Mouse (Mus musculus) midbrain, embryonic 10.5 days (tissue): ENCODE data around the gene Kdm8. TPM values are rescaled to one million over a fixed set of nuclear protein-coding genes. Genes with fewer than 3 reads are reported as not detected.
A peak's percentile ranks its signal among the peaks of the same experiment; 100 is the strongest.

Source experiments
- DNase-seq: peaks from one replicate; pipeline ENCODE4 v3.0.0-alpha.2; 2017; ENCODE audit warnings: low spot score
- H3K27ac ChIP-seq: fragments of 300-500 bp; sonication (generic); replicated peaks from 2 replicates; pipeline ENCODE4 v1.5.1; 2016; ENCODE audit warnings: mild to moderate bottlenecking
- H3K27me3 ChIP-seq: fragments of 300-500 bp; sonication (generic); 2 replicates; pipeline ENCODE4 v1.6.1; 2016; ENCODE audit warnings: low read depth, mild to moderate bottlenecking; ENCODE audit not compliant: poor library complexity, severe bottlenecking
- H3K36me3 ChIP-seq: fragments of 300-500 bp; sonication (generic); 2 replicates; pipeline ENCODE4 v1.6.1; 2016; ENCODE audit warnings: mild to moderate bottlenecking, moderate library complexity
- H3K4me1 ChIP-seq: fragments of 300-500 bp; sonication (generic); 2 replicates; pipeline ENCODE4 v1.6.1; 2016
- H3K4me3 ChIP-seq: fragments of 300-500 bp; sonication (generic); 2 replicates; pipeline ENCODE4 v1.5.1; 2016; ENCODE audit warnings: mild to moderate bottlenecking, moderate library complexity
- H3K9me3 ChIP-seq: fragments of 300-500 bp; sonication (generic); replicated peaks from 2 replicates; pipeline ENCODE4 v1.6.1; 2016; ENCODE audit warnings: mild to moderate bottlenecking
- WGBS: fragments of 180-500 bp; shearing (Covaris S2); methylation state at CpG from one replicate; pipeline ENCODE4 v1.1.7; 2016; 5-methylcytosine and 5-hydroxymethylcytosine counted together
- polyA plus RNA-seq: library from polyadenylated mRNA; unstranded; fragments of >200 nt; fragmentation: Nextera tagmentation; extraction: Ambion mirVana; gene quantifications from 2 replicates; pipeline ENCODE4 v1.2.1, GENCODE M21; 2016

The Kdm8 gene
- polyA plus RNA-seq, 1 experiment from 2014 or later: 15.5 TPM

GRCm38 (mm10) chr7:125490947-125491735 lies 46.7 kb downstream of the Kdm8 start, which contains the start of gene Nsmce1:
Gene Nsmce1 (minus strand): TSS chr7:125491596.
- H3K27ac ChIP-seq: peak within 1 kb of the TSS; percentile 94
- H3K4me3 ChIP-seq: peak within 1 kb of the TSS; percentile 67
- under 1% methylated on average over 56 of the region's 56 CpGs for WGBS
- H3K9me3 ChIP-seq: no peaks in the 10 kb centered on the region
- DNase-seq: peak; percentile 96
- H3K36me3 ChIP-seq: peaks cover 3% of the 10 kb centered on the region
- no peaks in the 10 kb centered on the region for H3K27me3 ChIP-seq
- peaks cover 33% of the 10 kb centered on the region for H3K4me1 ChIP-seq

- no peaks in the 10 kb centered on the region for H3K36me3 ChIP-seq
- no peak for DNase-seq
- H3K4me1 ChIP-seq: peaks cover 33% of the 10 kb centered on the region
- H3K27ac ChIP-seq: peak overlapping the region; percentile 94
- 31% methylated on average over 12 of the region's 12 CpGs for WGBS
- peak overlapping the region; percentile 67 for H3K4me3 ChIP-seq
- H3K27me3 ChIP-seq: no peaks in the 10 kb centered on the region
- H3K9me3 ChIP-seq: no peaks in the 10 kb centered on the region
Measured at GRCm38 (mm10) chr7:125491760-125492159, 47.3 kb downstream of the Kdm8 start.

GRCm38 (mm10) chr7:125492551-125492950 lies 48.1 kb downstream of the Kdm8 start:
- Histone ChIP-seq H3K4me3 (no peak overlapping the region), H3K36me3 (no peaks in the 10 kb centered on the region), H3K27me3 (no peaks in the 10 kb centered on the region), H3K9me3 (no peaks in the 10 kb centered on the region), H3K4me1 (peaks cover 33% of the 10 kb centered on the region), H3K27ac (peak overlapping the region; percentile 94)
- WGBS: 88% methylated on average over 6 of the region's 6 CpGs
- no peak for DNase-seq

GRCm38 (mm10) chr7:125495864-125496440 lies 51.5 kb downstream of the Kdm8 start:
- H3K4me3 ChIP-seq: no peak overlapping the region
- no peaks in the 10 kb centered on the region for H3K36me3 ChIP-seq
- WGBS: 84% methylated on average over 6 of the region's 6 CpGs
- DNase-seq: no peak
- no peaks in the 10 kb centered on the region for H3K27me3 ChIP-seq
- no peaks in the 10 kb centered on the region for H3K9me3 ChIP-seq
- H3K27ac ChIP-seq: no peak overlapping the region
- H3K4me1 ChIP-seq: peaks cover 14% of the 10 kb centered on the region

GRCm38 (mm10) chr7:125499927-125500868 lies 55.7 kb downstream of the Kdm8 start:
- Histone ChIP-seq H3K4me3 (no peak overlapping the region), H3K9me3 (no peaks in the 10 kb centered on the region), H3K4me1 (no peaks in the 10 kb centered on the region; the same call in 1 of the 2 replicates), H3K27ac (no peak overlapping the region), H3K27me3 (no peaks in the 10 kb centered on the region), H3K36me3 (no peaks in the 10 kb centered on the region)
- 87% methylated on average over 13 of the region's 13 CpGs for WGBS
- DNase-seq: no peak

GRCm38 (mm10) chr7:125500879-125501278 lies 56.4 kb downstream of the Kdm8 start:
- H3K27ac ChIP-seq: no peak overlapping the region
- 91% methylated on average over 7 of the region's 7 CpGs for whole genome bisulfite sequencing
- H3K27me3 ChIP-seq: no peaks in the 10 kb centered on the region
- DNase-seq: no peak
- H3K9me3 ChIP-seq: no peaks in the 10 kb centered on the region
- no peak overlapping the region for H3K4me3 ChIP-seq
- H3K36me3 ChIP-seq: no peaks in the 10 kb centered on the region
- H3K4me1 ChIP-seq: no peaks in the 10 kb centered on the region; the same call in 1 of the 2 replicates

GRCm38 (mm10) chr7:125503374-125504092 lies 59.1 kb downstream of the Kdm8 start:
- no peak for DNase-seq
- H3K27ac ChIP-seq: no peak overlapping the region
- H3K4me3 ChIP-seq: no peak overlapping the region
- no peaks in the 10 kb centered on the region for H3K27me3 ChIP-seq
- 80% methylated on average over 5 of the region's 5 CpGs for WGBS
- H3K36me3 ChIP-seq: no peaks in the 10 kb centered on the region
- no peaks in the 10 kb centered on the region; the same call in 1 of the 2 replicates for H3K4me1 ChIP-seq
- H3K9me3 ChIP-seq: no peaks in the 10 kb centered on the region

GRCm38 (mm10) chr7:125504618-125505017 lies 60.1 kb downstream of the Kdm8 start:
- Histone ChIP-seq H3K4me3 (no peak overlapping the region), H3K4me1 (no peaks in the 10 kb centered on the region), H3K9me3 (no peaks in the 10 kb centered on the region), H3K27me3 (no peaks in the 10 kb centered on the region), H3K36me3 (no peaks in the 10 kb centered on the region), H3K27ac (no peak overlapping the region)
- no peak for DNase-seq
- 88% methylated on average over 5 of the region's 5 CpGs for WGBS

GRCm38 (mm10) chr7:125505568-125505967 lies 61.1 kb downstream of the Kdm8 start:
- no peak for DNase-seq
- Histone ChIP-seq H3K4me3 (no peak overlapping the region), H3K27me3 (no peaks in the 10 kb centered on the region), H3K9me3 (no peaks in the 10 kb centered on the region), H3K36me3 (no peaks in the 10 kb centered on the region), H3K4me1 (no peaks in the 10 kb centered on the region), H3K27ac (no peak overlapping the region)
- WGBS: 84% methylated on average over 10 of the region's 10 CpGs

- WGBS: 96% methylated on average over 2 of the region's 2 CpGs
- H3K27me3 ChIP-seq: no peaks in the 10 kb centered on the region
- H3K4me3 ChIP-seq: no peak overlapping the region
- no peak for DNase-seq
- H3K27ac ChIP-seq: no peak overlapping the region
- no peaks in the 10 kb centered on the region for H3K4me1 ChIP-seq
- no peaks in the 10 kb centered on the region for H3K36me3 ChIP-seq
- H3K9me3 ChIP-seq: no peaks in the 10 kb centered on the region
Measured at GRCm38 (mm10) chr7:125507279-125507678, 62.8 kb downstream of the Kdm8 start.

- no peaks in the 10 kb centered on the region for H3K27me3 ChIP-seq
- 92% methylated on average over 5 of the region's 5 CpGs for WGBS
- no peak overlapping the region for H3K4me3 ChIP-seq
- no peak for DNase-seq
- H3K4me1 ChIP-seq: peaks cover 8% of the 10 kb centered on the region
- no peaks in the 10 kb centered on the region for H3K9me3 ChIP-seq
- no peaks in the 10 kb centered on the region for H3K36me3 ChIP-seq
- no peak overlapping the region for H3K27ac ChIP-seq
Measured at GRCm38 (mm10) chr7:125511432-125511831, 67.0 kb downstream of the Kdm8 start.

GRCm38 (mm10) chr7:125511852-125512251 lies 67.4 kb downstream of the Kdm8 start:
- no peak for DNase-seq
- H3K36me3 ChIP-seq: no peaks in the 10 kb centered on the region
- no peak overlapping the region for H3K4me3 ChIP-seq
- H3K27me3 ChIP-seq: no peaks in the 10 kb centered on the region
- WGBS: 81% methylated on average over 2 of the region's 2 CpGs
- H3K27ac ChIP-seq: no peak overlapping the region
- no peaks in the 10 kb centered on the region for H3K9me3 ChIP-seq
- peaks cover 10% of the 10 kb centered on the region for H3K4me1 ChIP-seq
